Mouse (Mus musculus) stomach, postnatal 0 days (tissue): ENCODE results near the gene Ctdspl. TPM values are rescaled to one million over a fixed set of nuclear protein-coding genes. Genes with fewer than 3 reads are reported as not detected.
A peak's percentile ranks its signal among the peaks of the same experiment; 100 is the strongest.

Source experiments
- ATAC-seq: fragments of 200-750 bp; cut with Nextera tagmentation; 2 replicates; pipeline ENCODE4 v1.8.0; 2017; ENCODE audit not compliant: low FRiP score, low TSS enrichment
- DNase-seq: peaks from one replicate; pipeline ENCODE4 v3.0.0-alpha.2; 2016; ENCODE audit warnings: low spot score
- H3K27ac ChIP-seq: fragments of 300-500 bp; sonication (generic); replicated peaks from 2 replicates; pipeline ENCODE4 v1.5.1; 2014; ENCODE audit warnings: mild to moderate bottlenecking, control low read depth
- H3K27me3 ChIP-seq: fragments of 300-500 bp; sonication (generic); 2 replicates; pipeline ENCODE4 v1.6.1; 2014; ENCODE audit warnings: low read length; ENCODE audit not compliant: control insufficient read depth, insufficient read depth
- H3K36me3 ChIP-seq: fragments of 300-500 bp; sonication (generic); 2 replicates; pipeline ENCODE4 v1.6.1; 2014; ENCODE audit warnings: low read length, mixed read lengths; ENCODE audit not compliant: control insufficient read depth, insufficient read depth
- H3K4me1 ChIP-seq: fragments of 300-500 bp; sonication (generic); replicated peaks from 2 replicates; pipeline ENCODE4 v1.6.1; 2014; ENCODE audit warnings: antibody characterized with exemption; ENCODE audit not compliant: control insufficient read depth, insufficient read depth
- H3K4me2 ChIP-seq: fragments of 300-500 bp; sonication (generic); replicated peaks from 2 replicates; pipeline ENCODE4 v1.6.1; 2014; ENCODE audit warnings: low read depth, mild to moderate bottlenecking, control low read depth, moderate library complexity
- H3K4me3 ChIP-seq: fragments of 300-500 bp; sonication (generic); 2 replicates; pipeline ENCODE4 v1.5.1; 2014; ENCODE audit warnings: low read depth, low read length, control low read depth
- H3K9ac ChIP-seq: fragments of 300-500 bp; sonication (generic); 2 replicates; pipeline ENCODE4 v1.6.1; 2014; ENCODE audit warnings: mild to moderate bottlenecking, low read length, control low read depth, mixed read lengths
- H3K9me3 ChIP-seq: fragments of 300-500 bp; sonication (generic); 2 replicates; pipeline ENCODE4 v1.6.1; 2016; ENCODE audit warnings: low read length; ENCODE audit not compliant: control insufficient read depth
- CTCF ChIP-seq: IDR thresholded peaks from 2 replicates; pipeline ENCODE4 v1.5.1; 2016; ENCODE audit warnings: antibody characterized with exemption, low read depth, mild to moderate bottlenecking, moderate library complexity
- EP300 ChIP-seq: optimal IDR thresholded peaks from 2 replicates; pipeline ENCODE3; 2016; ENCODE audit warnings: antibody characterized with exemption
- WGBS: fragments of 180-500 bp; shearing (Covaris S2); extraction: QIAGEN DNeasy Blood & Tissue Kit; methylation state at CpG from one replicate; pipeline ENCODE4 v1.1.7; 2014; 5-methylcytosine and 5-hydroxymethylcytosine counted together
- microRNA-seq: library from miRNA; unstranded; fragments of <30 nt; microRNA quantifications from one replicate; pipeline ENCODE4, GENCODE M21; 2016
- polyA plus RNA-seq: library from polyadenylated mRNA; unstranded; fragments of >200 nt; fragmentation: Nextera tagmentation; extraction: Ambion mirVana; gene quantifications from 2 replicates; pipeline ENCODE4 v1.2.1, GENCODE M21; 2015

Gene Ctdspl
- polyA plus RNA-seq, 1 experiment from 2014 or later = 7.4 TPM

- ATAC-seq (peak; percentile 92), DNase-seq (peak; percentile 97)
- Histone ChIP-seq H3K4me3 (peak overlapping the region; percentile 41), H3K27me3 (no peaks in the 10 kb centered on the region), H3K9ac (peak overlapping the region; percentile 48), H3K27ac (peak overlapping the region; percentile 94), H3K4me2 (peak overlapping the region; percentile 67), H3K36me3 (no peaks in the 10 kb centered on the region), H3K4me1 (peaks cover 6% of the 10 kb centered on the region; the same call in 1 of the 2 replicates), H3K9me3 (no peaks in the 10 kb centered on the region)
- TF ChIP-seq EP300 (no peak), CTCF (no peak)
- whole genome bisulfite sequencing = under 1% methylated on average over 24 of the region's 24 CpGs
Measured at GRCm38 (mm10) chr9:119088148-119088801, 162.0 kb downstream of the Ctdspl start.

- no peaks in the 10 kb centered on the region for H3K27me3 ChIP-seq
- DNase-seq (no peak), ATAC-seq (no peak)
- H3K4me3 ChIP-seq = no peak overlapping the region
- H3K4me1 ChIP-seq = peaks cover 6% of the 10 kb centered on the region
- H3K9me3 ChIP-seq = no peaks in the 10 kb centered on the region
- no peaks in the 10 kb centered on the region for H3K36me3 ChIP-seq
- 58% methylated on average over 7 of the region's 7 CpGs for WGBS
- H3K27ac ChIP-seq = peak overlapping the region; percentile 35; the same call in 1 of the 2 replicates
- no peak overlapping the region for H3K9ac ChIP-seq
- no peak for TF ChIP-seq EP300
- no peak for TF ChIP-seq CTCF
- no peak overlapping the region for H3K4me2 ChIP-seq
Measured at GRCm38 (mm10) chr9:119089437-119089836, 163.2 kb downstream of the Ctdspl start.

GRCm38 (mm10) chr9:119090462-119090861, 164.2 kb downstream of the Ctdspl start:
- ATAC-seq = no peak

GRCm38 (mm10) chr9:119091581-119092310, 165.5 kb downstream of the Ctdspl start:
- Histone ChIP-seq H3K4me2 (peak overlapping the region; percentile 81), H3K27ac (peak overlapping the region; percentile 85), H3K9me3 (no peaks in the 10 kb centered on the region), H3K27me3 (no peaks in the 10 kb centered on the region), H3K4me1 (peaks cover 6% of the 10 kb centered on the region), H3K36me3 (no peaks in the 10 kb centered on the region), H3K4me3 (peak overlapping the region; percentile 61; the same call in 1 of the 2 replicates), H3K9ac (0 out of 2 replicates have a peak overlapping the region, but pooled peaks have one; percentile 66)
- peak; percentile 18; the same call in 1 of the 2 replicates for ATAC-seq
- peak; percentile 53 for DNase-seq
- TF ChIP-seq EP300 (no peak), CTCF (no peak)
- WGBS = 66% methylated on average over 12 of the region's 12 CpGs

More at GRCm38 (mm10) chr9:119090462-119090861, 164.2 kb downstream of the Ctdspl start:
- WGBS = 90% methylated on average over 5 of the region's 5 CpGs
- Histone ChIP-seq H3K27ac (no peak overlapping the region), H3K4me2 (no peak overlapping the region), H3K36me3 (no peaks in the 10 kb centered on the region), H3K4me1 (peaks cover 6% of the 10 kb centered on the region), H3K27me3 (no peaks in the 10 kb centered on the region), H3K9ac (no peak overlapping the region), H3K9me3 (no peaks in the 10 kb centered on the region), H3K4me3 (no peak overlapping the region)
- TF ChIP-seq CTCF (no peak), EP300 (no peak)
- no peak for DNase-seq

- Histone ChIP-seq H3K9ac (peak overlapping the region; percentile 66), H3K9me3 (no peaks in the 10 kb centered on the region), H3K4me3 (peak overlapping the region; percentile 61), H3K36me3 (no peaks in the 10 kb centered on the region), H3K27ac (peak overlapping the region; percentile 85), H3K27me3 (no peaks in the 10 kb centered on the region), H3K4me2 (peak overlapping the region; percentile 81), H3K4me1 (peaks cover 2% of the 10 kb centered on the region)
- 2% methylated on average over 45 of the region's 45 CpGs for WGBS
- TF ChIP-seq EP300 (no peak), CTCF (no peak)
- DNase-seq = peak; percentile 51
- ATAC-seq = no peak
Measured at GRCm38 (mm10) chr9:119092473-119093418, 166.5 kb downstream of the Ctdspl start.

Small RNA genes within 50 kb of the gene (microRNA-seq; reads per million reads assigned to microRNA genes)
- gene Mir26a-1 = 15.4 reads per million, percentile 22 among the genes with 10 or more reads in this experiment

Other genes starting within 250 kb of the Ctdspl start
- gene Vill, start 126.3 kb downstream of the Ctdspl start, polyA plus RNA-seq = 55.0 and 61.3 TPM in 2 replicates
- 35.3 and 39.2 TPM in 2 replicates for gene Plcd1, start 167.0 kb downstream of the Ctdspl start, polyA plus RNA-seq
- gene Dlec1, start 176.0 kb downstream of the Ctdspl start, polyA plus RNA-seq = 0.18 TPM in 2 replicates
- gene Acaa1b, start 230.6 kb downstream of the Ctdspl start, polyA plus RNA-seq = 10.7 and 11.2 TPM in 2 replicates
- gene Gm47289, start 232.7 kb downstream of the Ctdspl start, polyA plus RNA-seq = not detected in 2 replicates